Mouse (Mus musculus): ENCODE measurements around the gene Cryzl2.
A peak's percentile ranks its signal among the peaks of the same experiment; 100 is the strongest.

Cryzl2 gene

GRCm38 (mm10) chr1:157532826-157533460, 74.6 kb downstream of the Cryzl2 start:
- no peak for DNase-seq (ENCODE audit: low read depth)

GRCm38 (mm10) chr1:157535571-157535970, 77.2 kb downstream of the Cryzl2 start:
- no peak for DNase-seq (ENCODE audit: low read depth)

GRCm38 (mm10) chr1:157536471-157536870, 78.1 kb downstream of the Cryzl2 start:
- DNase-seq (ENCODE audit: low read depth): peak; percentile 21

DNA sequence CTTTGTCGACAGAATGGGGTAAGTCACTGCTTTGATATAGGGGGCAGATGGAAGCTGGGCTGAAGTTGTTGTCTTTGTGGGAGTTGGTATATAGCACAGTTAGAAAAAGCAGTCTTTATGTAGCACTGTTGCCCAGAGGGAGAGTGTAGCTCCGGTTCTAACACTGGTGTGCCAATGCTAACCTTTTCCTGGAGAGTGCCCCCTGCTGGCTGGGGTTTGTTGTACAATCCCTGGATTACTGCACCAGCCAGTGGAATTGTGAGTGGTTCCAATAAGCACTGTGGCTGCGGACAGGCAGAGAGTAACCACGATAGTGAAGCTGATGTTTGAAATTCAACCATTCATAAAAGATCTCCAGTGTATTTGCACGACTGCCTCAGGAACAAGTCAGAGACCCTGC, 79.3 kb downstream of the Cryzl2 start:
- DNase-seq (ENCODE audit: low read depth): peak; percentile 24
